Mouse (Mus musculus): ENCODE results near the gene 4921524J17Rik. TPM values are rescaled to one million over a fixed set of nuclear protein-coding genes. Genes with fewer than 3 reads are reported as not detected.
A peak's percentile ranks its signal among the peaks of the same experiment; 100 is the strongest.

The 4921524J17Rik gene
- 10 to 100 TPM; 20.0 to 23.3 TPM for total RNA-seq (2021)

- intact Hi-C loops (cut with DNase I): no loop called here
- peak; percentile 99 for DNase-seq
Observed at GRCm38 (mm10) chr8:85432168-85433016, at the start of gene 4921524J17Rik. Gene 4921524J17Rik, minus strand, starts transcription at chr8:85432833.

- intact Hi-C loops (cut with DNase I): no loop called here
- DNase-seq: no peak
Observed at GRCm38 (mm10) chr8:85482427-85482826, 49.8 kb upstream of the 4921524J17Rik start.

- DNase-seq: peak; percentile 37
- intact Hi-C loops (cut with DNase I): no loop called here
Observed at GRCm38 (mm10) chr8:85481900-85482299, 49.3 kb upstream of the 4921524J17Rik start.

GRCm38 (mm10) chr8:85479710-85480109, 47.1 kb upstream of the 4921524J17Rik start:
- intact Hi-C loops (cut with DNase I): no loop called here
- DNase-seq: no peak

- no peak for DNase-seq
- intact Hi-C loops (cut with DNase I): no loop called here
Observed at GRCm38 (mm10) chr8:85478397-85478796, 45.8 kb upstream of the 4921524J17Rik start.

- intact Hi-C loops (cut with DNase I): no loop called here
- no peak for DNase-seq
Observed at GRCm38 (mm10) chr8:85476970-85477545, 44.4 kb upstream of the 4921524J17Rik start.

GRCm38 (mm10) chr8:85474924-85475323, 42.3 kb upstream of the 4921524J17Rik start:
- no peak for DNase-seq
- intact Hi-C loops (cut with DNase I): no loop called here

- intact Hi-C loops (cut with DNase I): no loop called here
- no peak for DNase-seq
Observed at GRCm38 (mm10) chr8:85473246-85473645, 40.6 kb upstream of the 4921524J17Rik start.

- intact Hi-C loops (cut with DNase I): no loop called here
- no peak for DNase-seq
Observed at GRCm38 (mm10) chr8:85472800-85473199, 40.2 kb upstream of the 4921524J17Rik start.

GRCm38 (mm10) chr8:85470753-85471152, 38.1 kb upstream of the 4921524J17Rik start:
- intact Hi-C loops (cut with DNase I): no loop called here

GRCm38 (mm10) chr8:85466056-85466455, 33.4 kb upstream of the 4921524J17Rik start:
- intact Hi-C loops (cut with DNase I): loop anchor here (10.0 kb wide), 1 partner anchor 1129 kb away; no protein-coding TSS in a partner anchor
- DNase-seq: no peak

More at GRCm38 (mm10) chr8:85470753-85471152, 38.1 kb upstream of the 4921524J17Rik start:
- DNase-seq: no peak

- intact Hi-C loops (cut with DNase I): loop anchor here (10.0 kb wide), 1 partner anchor 1130 kb away; no protein-coding TSS in a partner anchor
- DNase-seq: no peak
Observed at GRCm38 (mm10) chr8:85464316-85464715, 31.7 kb upstream of the 4921524J17Rik start.

GRCm38 (mm10) chr8:85462441-85462840, 29.8 kb upstream of the 4921524J17Rik start:
- DNase-seq: no peak
- intact Hi-C loops (cut with DNase I): loop anchor here (10.0 kb wide), 1 partner anchor 1132 kb away; no protein-coding TSS in a partner anchor

- no peak for DNase-seq
- intact Hi-C loops (cut with DNase I): loop anchor here (10.0 kb wide), 1 partner anchor 1133 kb away; no protein-coding TSS in a partner anchor
Observed at GRCm38 (mm10) chr8:85461377-85461776, 28.7 kb upstream of the 4921524J17Rik start.

- intact Hi-C loops (cut with DNase I): loop anchor here (10.0 kb wide), 1 partner anchor 1134 kb away; no protein-coding TSS in a partner anchor
- peak; percentile 3 for DNase-seq
Observed at GRCm38 (mm10) chr8:85460804-85461203, 28.2 kb upstream of the 4921524J17Rik start.

- DNase-seq: no peak
- intact Hi-C loops (cut with DNase I): loop anchor here (10.0 kb wide), 1 partner anchor 205 kb away; no protein-coding TSS in a partner anchor
Observed at GRCm38 (mm10) chr8:85459582-85459981, 26.9 kb upstream of the 4921524J17Rik start.

- DNase-seq: peak; percentile 74
- intact Hi-C loops (cut with DNase I): loop anchor here (10.0 kb wide), 1 partner anchor 208 kb away; no protein-coding TSS in a partner anchor
Observed at GRCm38 (mm10) chr8:85456536-85456935, 23.9 kb upstream of the 4921524J17Rik start.

GRCm38 (mm10) chr8:85454750-85455149, 22.1 kb upstream of the 4921524J17Rik start:
- intact Hi-C loops (cut with DNase I): loop anchor here (2.0 to 10.0 kb wide), 3 partner anchors 38 to 210 kb away; partner anchors contain the start of gene Gpt2
- DNase-seq: no peak

GRCm38 (mm10) chr8:85453256-85453655, 20.6 kb upstream of the 4921524J17Rik start:
- DNase-seq: no peak
- intact Hi-C loops (cut with DNase I): loop anchor here (5.0 to 10.0 kb wide), 2 partner anchors 39 to 212 kb away; partner anchors contain the start of gene Gpt2

GRCm38 (mm10) chr8:85452328-85452727, 19.7 kb upstream of the 4921524J17Rik start:
- peak; percentile 48 for DNase-seq
- intact Hi-C loops (cut with DNase I): loop anchor here (5.0 to 10.0 kb wide), 2 partner anchors 40 to 212 kb away; partner anchors contain the start of gene Gpt2

- no peak for DNase-seq
- intact Hi-C loops (cut with DNase I): loop anchor here (5.0 to 10.0 kb wide), 2 partner anchors 42 to 214 kb away; partner anchors contain the start of gene Gpt2
Observed at GRCm38 (mm10) chr8:85450335-85450734, 17.7 kb upstream of the 4921524J17Rik start.

Data from left cerebral cortex, postnatal 4 days (tissue).